ENCODE assay signal across 8 mouse cellular contexts in the genomic region with DNA sequence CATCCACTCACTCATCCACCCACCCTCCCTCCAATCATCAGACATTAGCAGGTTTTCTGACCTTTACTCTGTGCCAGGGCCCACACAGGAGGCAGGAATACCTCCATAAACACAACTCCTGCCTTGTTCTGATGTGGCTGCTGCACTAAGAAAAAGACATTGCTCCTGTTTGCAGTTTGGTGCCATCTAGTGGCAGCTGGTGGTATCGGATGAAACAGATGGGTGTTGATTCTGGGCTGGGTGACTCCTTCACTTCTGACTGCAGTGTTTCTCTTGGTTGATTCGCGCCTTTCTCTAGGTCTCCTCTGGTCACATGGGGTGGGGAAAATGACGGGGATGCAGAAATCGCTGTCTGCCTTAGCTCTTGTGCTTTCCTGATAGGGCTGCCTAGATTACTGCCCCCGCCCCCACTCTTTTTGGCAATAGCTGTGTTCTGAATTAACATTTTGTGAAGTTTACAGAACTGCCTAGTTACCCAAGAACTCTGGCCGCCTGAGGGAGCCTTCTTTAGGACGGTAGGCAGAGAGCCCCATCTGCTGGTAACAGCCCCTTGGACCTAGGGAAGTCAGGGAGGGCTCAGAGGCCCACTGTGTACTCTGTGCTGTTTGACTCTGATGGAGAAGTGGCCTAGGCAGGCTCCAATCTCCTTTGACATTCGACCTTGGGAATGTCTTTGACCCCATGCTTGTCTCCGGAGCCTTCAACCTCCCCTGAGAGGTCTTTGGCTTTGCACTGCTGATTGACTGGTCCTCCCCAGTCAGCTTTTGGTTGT. TPM values are rescaled to one million over a fixed set of nuclear protein-coding genes. Genes with fewer than 3 reads are reported as not detected.
DNase-seq lines count a peak whose midpoint lies in the region; ATAC-seq and TF ChIP-seq lines count a peak whose summit lies in the region.

No protein-coding gene starts in this region.

- no peak for TF ChIP-seq CTCF in thymus, adult 2 months (IDR thresholded peaks at IDR 0.05; ENCODE audit: borderline replicate concordance, control insufficient read depth, extremely low read depth, insufficient read depth, low read length, poor library complexity)
- peak; percentile 95 for TF ChIP-seq CTCF in kidney, postnatal 0 days (IDR thresholded peaks at IDR 0.05; ENCODE audit: low read depth)

- H3K27ac ChIP-seq in thymus, adult 2 months (ENCODE audit: control insufficient read depth, insufficient read depth, low read length), result no peak overlapping the region
- no peak overlapping the region for H3K27ac ChIP-seq in kidney, postnatal 0 days
- H3K27ac ChIP-seq in liver, embryonic 13.5 days, result no peak overlapping the region
- H3K27ac ChIP-seq in neural tube, embryonic 14.5 days (ENCODE audit: low read depth, low read length), result no peak overlapping the region

- H3K4me2 ChIP-seq in kidney, postnatal 0 days (ENCODE audit: low read length), result no peak overlapping the region
- H3K4me2 ChIP-seq in liver, embryonic 13.5 days, result no peak overlapping the region
- H3K4me2 ChIP-seq in neural tube, embryonic 14.5 days (ENCODE audit: low read depth, low read length), result no peak overlapping the region

- TF ChIP-seq POLR2A in thymus, adult 2 months (IDR thresholded peaks at IDR 0.05; ENCODE audit: control insufficient read depth, extremely low read depth, insufficient read depth, low read length, poor library complexity), result no peak

- H3K9me3 ChIP-seq in kidney, postnatal 0 days (replicated peaks; ENCODE audit: low read length), result no peaks in the 10 kb centered on the region
- H3K9me3 ChIP-seq in liver, embryonic 13.5 days (replicated peaks), result no peaks in the 10 kb centered on the region
- no peaks in the 10 kb centered on the region for H3K9me3 ChIP-seq in neural tube, embryonic 14.5 days (ENCODE audit: control insufficient read depth, low read length)

- H3K27me3 ChIP-seq in thymus, adult 2 months (ENCODE audit: control insufficient read depth, insufficient read depth, low read length), result no peaks in the 10 kb centered on the region
- H3K27me3 ChIP-seq in kidney, postnatal 0 days (ENCODE audit: insufficient read depth, low read length), result no peaks in the 10 kb centered on the region
- H3K27me3 ChIP-seq in liver, embryonic 13.5 days, result peaks cover 16% of the 10 kb centered on the region
- H3K27me3 ChIP-seq in neural tube, embryonic 14.5 days (ENCODE audit: control insufficient read depth, insufficient read depth, low read length), result no peaks in the 10 kb centered on the region

- WGBS in thymus, adult 2 months, result 18% methylated on average over 10 of the region's 10 CpGs
- WGBS in kidney, postnatal 0 days, result 17% methylated on average over 10 of the region's 10 CpGs
- 15% methylated on average over 10 of the region's 10 CpGs for WGBS in liver, embryonic 13.5 days (ENCODE audit: insufficient replicate concordance)
- WGBS in neural tube, embryonic 14.5 days, result 14% methylated on average over 10 of the region's 10 CpGs

- no peak overlapping the region for H3K9ac ChIP-seq in kidney, postnatal 0 days (ENCODE audit: low read depth, low read length)
- H3K9ac ChIP-seq in liver, embryonic 13.5 days, result no peak overlapping the region
- H3K9ac ChIP-seq in neural tube, embryonic 14.5 days (replicated peaks; ENCODE audit: low read depth, low read length), result no peak overlapping the region

- no peak overlapping the region for H3K4me3 ChIP-seq in thymus, adult 2 months (ENCODE audit: control insufficient read depth, insufficient read depth, low read length)
- no peak overlapping the region for H3K4me3 ChIP-seq in kidney, postnatal 0 days (replicated peaks; ENCODE audit: low read depth, low read length)
- no peak overlapping the region for H3K4me3 ChIP-seq in liver, embryonic 13.5 days (replicated peaks)
- no peak overlapping the region for H3K4me3 ChIP-seq in neural tube, embryonic 14.5 days (ENCODE audit: low read depth, low read length)

- no peaks in the 10 kb centered on the region for H3K36me3 ChIP-seq in thymus, adult 2 months (ENCODE audit: control insufficient read depth, insufficient read depth, low read length)
- no peaks in the 10 kb centered on the region for H3K36me3 ChIP-seq in kidney, postnatal 0 days (ENCODE audit: insufficient read depth, low read length)
- no peaks in the 10 kb centered on the region for H3K36me3 ChIP-seq in liver, embryonic 13.5 days
- H3K36me3 ChIP-seq in neural tube, embryonic 14.5 days (ENCODE audit: control insufficient read depth, insufficient read depth, low read length), result no peaks in the 10 kb centered on the region

- no peaks in the 10 kb centered on the region for H3K4me1 ChIP-seq in thymus, adult 2 months (replicated peaks; ENCODE audit: control insufficient read depth, insufficient read depth, low read length)
- H3K4me1 ChIP-seq in kidney, postnatal 0 days (replicated peaks; ENCODE audit: insufficient read depth, low read length), result no peaks in the 10 kb centered on the region
- no peaks in the 10 kb centered on the region for H3K4me1 ChIP-seq in liver, embryonic 13.5 days (replicated peaks)
- H3K4me1 ChIP-seq in neural tube, embryonic 14.5 days (ENCODE audit: control insufficient read depth, insufficient read depth, low read length), result no peaks in the 10 kb centered on the region

- no peak for ATAC-seq in kidney, postnatal 0 days (replicated peaks; ENCODE audit: low FRiP score, low read depth)
- no peak for ATAC-seq in liver, embryonic 13.5 days (ENCODE audit: low read depth)
- peak; percentile 62; the same call in 1 of the 2 replicates for ATAC-seq in neural tube, embryonic 14.5 days (ENCODE audit: low read depth)

- peak; percentile 67 for DNase-seq in thymus, adult 2 months
- DNase-seq in thymus, adult 18-20 months, result no peak
- DNase-seq in cerebellum, postnatal 14 days, result peak; percentile 88 to 92
- peak; percentile 49 to 82 for DNase-seq in frontal cortex, postnatal 14 days (ENCODE audit: low spot score in 2 of 2)
- DNase-seq in kidney, postnatal 0 days (ENCODE audit: low spot score), result peak; percentile 82
- peak; percentile 39 for DNase-seq in liver, embryonic 13.5 days
- peak; percentile 72 for DNase-seq in thymus, postnatal 0 days (ENCODE audit: low spot score)

RNA-seq across cellular contexts. Expression of a gene that starts 12.0 kb away (rescaled TPM):
- polyA plus RNA-seq in thymus, adult 2 months (2012; rRNA removed), result 0.08 TPM in 1 of 2 replicates, not detected in the other
- 0.04 TPM in 1 of 2 replicates, not detected in the other for polyA plus RNA-seq in kidney, postnatal 0 days (2015; fragmentation: Nextera tagmentation; extraction: Ambion mirVana)
- 0.14 TPM in 1 of 2 replicates, not detected in the other for polyA plus RNA-seq in liver, embryonic 13.5 days (2015; fragmentation: Nextera tagmentation; extraction: Ambion mirVana)
- polyA plus RNA-seq in neural tube, embryonic 14.5 days (2014; fragmentation: Nextera tagmentation; extraction: Ambion mirVana), result 110 and 123 TPM in 2 replicates
- polyA plus RNA-seq in thymus, postnatal 0 days (2015; fragmentation: Nextera tagmentation; extraction: Ambion mirVana), result 0.08 TPM in 1 of 2 replicates, not detected in the other

Comparison
In these comparisons a context has a peak if more than half of its experiments do, and no peak if none do; other contexts are left out.
1. DNase-seq: peak in thymus, adult 2 months (single experiment), cerebellum, postnatal 14 days (2 of 2), frontal cortex, postnatal 14 days (2 of 2), kidney, postnatal 0 days (single experiment), liver, embryonic 13.5 days (single experiment) and thymus, postnatal 0 days (single experiment); none in thymus, adult 18-20 months (0 of 2).
2. RNA of a gene that starts 12.0 kb away (polyA plus RNA-seq): 110 to 123 TPM in neural tube, embryonic 14.5 days; 0.14 TPM in liver, embryonic 13.5 days, 0.08 TPM in thymus, adult 2 months, 0.04 TPM in kidney, postnatal 0 days and 0.08 TPM in thymus, postnatal 0 days; every median in the first group is over 10 times any median in the second.